8 mouse cellular contexts compared by ENCODE assay signal in the genomic region with DNA sequence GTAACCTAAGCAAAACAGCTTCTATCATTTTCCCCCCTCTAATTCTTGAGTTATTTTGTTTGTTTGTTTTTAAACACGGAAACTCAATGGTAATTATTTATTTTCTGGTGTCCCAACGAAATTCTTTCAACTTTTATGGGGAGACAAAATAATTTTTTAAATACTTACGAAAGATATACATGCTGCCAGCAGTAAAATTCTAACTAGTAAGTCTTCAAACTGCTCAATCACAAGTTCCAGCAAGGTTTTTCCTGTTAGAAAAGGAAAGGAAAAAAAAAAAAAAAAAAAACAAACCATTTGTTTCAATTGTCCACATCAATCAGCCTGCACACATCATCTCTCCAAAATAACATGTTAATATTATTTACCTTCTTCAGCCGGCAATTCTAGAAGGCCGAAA. TPM values are rescaled to one million over a fixed set of nuclear protein-coding genes. Genes with fewer than 3 reads are reported as not detected.
DNase-seq lines count a peak whose midpoint lies in the region; ATAC-seq and TF ChIP-seq lines count a peak whose summit lies in the region.

No protein-coding gene starts in this region.

- H3K36me3 ChIP-seq in kidney, embryonic 15.5 days = peaks cover 28% of the 10 kb centered on the region
- peaks cover 2% of the 10 kb centered on the region; the same call in 1 of the 2 replicates for H3K36me3 ChIP-seq in hindbrain, embryonic 15.5 days
- H3K36me3 ChIP-seq in midbrain, embryonic 14.5 days (ENCODE audit: control insufficient read depth, insufficient read depth, low read length) = peaks cover 18% of the 10 kb centered on the region

- DNase-seq in kidney, postnatal 4 days = no peak
- DNase-seq in midbrain, embryonic 14.5 days = no peak
- DNase-seq in cerebellum, postnatal 4 days (ENCODE audit: low spot score in 2 of 2) = no peak
- DNase-seq in layer of hippocampus, adult 9-10 months (ENCODE audit: low spot score) = no peak
- no peak for DNase-seq in left cerebral cortex, postnatal 36 days (ENCODE audit: low spot score in 2 of 2)

- no peak for ATAC-seq in kidney, embryonic 15.5 days (replicated peaks; ENCODE audit: low FRiP score)
- no peak for ATAC-seq in hindbrain, embryonic 15.5 days (ENCODE audit: low FRiP score, low read depth)
- ATAC-seq in midbrain, embryonic 14.5 days (ENCODE audit: low FRiP score, low TSS enrichment) = no peak

- H3K4me1 ChIP-seq in kidney, embryonic 15.5 days = peaks cover 47% of the 10 kb centered on the region
- peaks cover 11% of the 10 kb centered on the region for H3K4me1 ChIP-seq in cortical plate, adult 2 months (ENCODE audit: control insufficient read depth, insufficient read depth, low read length)
- peaks cover 56% of the 10 kb centered on the region for H3K4me1 ChIP-seq in hindbrain, embryonic 15.5 days (replicated peaks)
- peaks cover 43% of the 10 kb centered on the region for H3K4me1 ChIP-seq in midbrain, embryonic 14.5 days (ENCODE audit: control insufficient read depth, insufficient read depth, low read length)

- no peak for TF ChIP-seq CTCF in cortical plate, adult 2 months (IDR thresholded peaks at IDR 0.05; ENCODE audit: extremely low read depth, insufficient read depth, low read length)

- H3K4me2 ChIP-seq in kidney, embryonic 15.5 days = peak overlapping the region; percentile 85
- peak overlapping the region; percentile 58 for H3K4me2 ChIP-seq in hindbrain, embryonic 15.5 days
- H3K4me2 ChIP-seq in midbrain, embryonic 14.5 days (ENCODE audit: low read length) = peak overlapping the region; percentile 56

- intact Hi-C loops in left cerebral cortex, postnatal 36 days (cut with DNase I) = loop anchor here (5.0 kb wide), 4 partner anchors 47 to 277 kb away; partner anchors contain the start of genes Camkk2 and Ift81

- TF ChIP-seq POLR2A in cortical plate, adult 2 months (IDR thresholded peaks at IDR 0.05; ENCODE audit: extremely low read depth, insufficient read depth, low read length) = no peak

- H3K27ac ChIP-seq in kidney, embryonic 15.5 days = peak overlapping the region; percentile 99
- peak overlapping the region; percentile 100; the same call in 1 of the 2 replicates for H3K27ac ChIP-seq in cortical plate, adult 2 months (ENCODE audit: insufficient read depth, low read length)
- 0 out of 2 replicates have a peak overlapping the region, but pooled peaks have one; percentile 98 for H3K27ac ChIP-seq in hindbrain, embryonic 15.5 days (replicated peaks)
- H3K27ac ChIP-seq in midbrain, embryonic 14.5 days (replicated peaks; ENCODE audit: low read depth, low read length) = no peak overlapping the region

- H3K9me3 ChIP-seq in kidney, embryonic 15.5 days (replicated peaks) = no peaks in the 10 kb centered on the region
- no peaks in the 10 kb centered on the region for H3K9me3 ChIP-seq in hindbrain, embryonic 15.5 days
- no peaks in the 10 kb centered on the region for H3K9me3 ChIP-seq in midbrain, embryonic 14.5 days (ENCODE audit: control insufficient read depth, low read length)

- 22% methylated on average over 5 of the region's 5 CpGs for WGBS in kidney, embryonic 15.5 days
- 30% methylated on average over 5 of the region's 5 CpGs for WGBS in hindbrain, embryonic 15.5 days
- WGBS in midbrain, embryonic 14.5 days = 38% methylated on average over 5 of the region's 5 CpGs

- H3K9ac ChIP-seq in kidney, embryonic 15.5 days = peak overlapping the region; percentile 98
- peak overlapping the region; percentile 79 for H3K9ac ChIP-seq in hindbrain, embryonic 15.5 days
- peak overlapping the region; percentile 98 for H3K9ac ChIP-seq in midbrain, embryonic 14.5 days (replicated peaks; ENCODE audit: low read length)

- H3K4me3 ChIP-seq in kidney, embryonic 15.5 days (replicated peaks) = peak overlapping the region; percentile 97
- H3K4me3 ChIP-seq in cortical plate, adult 2 months (ENCODE audit: insufficient read depth, low read length) = peak overlapping the region; percentile 69
- peak overlapping the region; percentile 58 for H3K4me3 ChIP-seq in hindbrain, embryonic 15.5 days
- peak overlapping the region; percentile 97 for H3K4me3 ChIP-seq in midbrain, embryonic 14.5 days (replicated peaks; ENCODE audit: low read depth, low read length)

- no peaks in the 10 kb centered on the region for H3K27me3 ChIP-seq in kidney, embryonic 15.5 days
- no peaks in the 10 kb centered on the region for H3K27me3 ChIP-seq in hindbrain, embryonic 15.5 days
- no peaks in the 10 kb centered on the region for H3K27me3 ChIP-seq in midbrain, embryonic 14.5 days (ENCODE audit: control insufficient read depth, insufficient read depth, low read length)

RNA-seq across cellular contexts. Expression of gene Atp2a2, which starts 1.5 kb away (rescaled TPM):
- 37.3 and 37.8 TPM in 2 replicates for polyA plus RNA-seq in kidney, embryonic 15.5 days (2015; fragmentation: Nextera tagmentation; extraction: Ambion mirVana)
- 354 and 358 TPM in 2 replicates for polyA plus RNA-seq in cortical plate, adult 2 months (2012; rRNA removed)
- 54.1 and 55.1 TPM in 2 replicates for polyA plus RNA-seq in hindbrain, embryonic 15.5 days (2015; fragmentation: Nextera tagmentation; extraction: Ambion mirVana)
- 46.5 and 59.3 TPM in 2 replicates for polyA plus RNA-seq in midbrain, embryonic 14.5 days (2014; fragmentation: Nextera tagmentation; extraction: Ambion mirVana)
- total RNA-seq in left cerebral cortex, postnatal 36 days (2021) = 100 to 1,000 TPM; 681 to 755 TPM
